Mouse (Mus musculus) brain, embryonic 14.5 days (tissue): ENCODE measurements around the gene Galnt14.

Source experiments
- CTCF ChIP-seq: fragments of 200-500 bp; IDR thresholded peaks from 2 replicates; pipeline ENCODE4 v1.5.1; 2012; ENCODE audit warnings: inconsistent platforms, mild to moderate bottlenecking, moderate library complexity, borderline replicate concordance; ENCODE audit not compliant: insufficient read depth, insufficient read length; ENCODE audit errors: extremely low read depth
- POLR2A ChIP-seq: fragments of 200-500 bp; IDR thresholded peaks from 2 replicates; pipeline ENCODE4 v1.6.1; 2012; ENCODE audit warnings: mild to moderate bottlenecking, inconsistent platforms, borderline replicate concordance; ENCODE audit not compliant: poor library complexity, insufficient read depth, insufficient read length, severe bottlenecking; ENCODE audit errors: extremely low read depth

GRCm38 (mm10) chr17:73723885-73724682, 13.8 kb upstream of the Galnt14 start:
- TF ChIP-seq CTCF (peak; percentile 40; the same call in 1 of the 2 replicates), POLR2A (no peak)
